Mouse (Mus musculus) midbrain, embryonic 13.5 days (tissue): ENCODE results near the gene Kat5. TPM values are rescaled to one million over a fixed set of nuclear protein-coding genes. Genes with fewer than 3 reads are reported as not detected.

Experiments used
- ATAC-seq: fragments of 200-750 bp; cut with Nextera tagmentation; 2 replicates; pipeline ENCODE4 v1.8.0; 2017; ENCODE audit warnings: mild to moderate bottlenecking, moderate TSS enrichment, moderate library complexity
- H3K27ac ChIP-seq: fragments of 300-500 bp; sonication (generic); 2 replicates; pipeline ENCODE4 v1.5.1; 2015; ENCODE audit warnings: inconsistent platforms, mild to moderate bottlenecking, moderate library complexity
- H3K27me3 ChIP-seq: fragments of 300-500 bp; sonication (generic); 2 replicates; pipeline ENCODE4 v1.6.1; 2015; ENCODE audit warnings: mild to moderate bottlenecking, inconsistent platforms
- H3K36me3 ChIP-seq: fragments of 300-500 bp; sonication (generic); 2 replicates; pipeline ENCODE4 v1.6.1; 2015; ENCODE audit warnings: mild to moderate bottlenecking, inconsistent platforms
- H3K4me1 ChIP-seq: fragments of 300-500 bp; sonication (generic); replicated peaks from 2 replicates; pipeline ENCODE4 v1.6.1; 2015; ENCODE audit warnings: inconsistent platforms
- H3K4me2 ChIP-seq: fragments of 300-500 bp; sonication (generic); replicated peaks from 2 replicates; pipeline ENCODE4 v1.6.1; 2015; ENCODE audit warnings: moderate library complexity, mild to moderate bottlenecking, inconsistent platforms
- H3K4me3 ChIP-seq: fragments of 300-500 bp; sonication (generic); replicated peaks from 2 replicates; pipeline ENCODE4 v1.5.1; 2015; ENCODE audit warnings: mild to moderate bottlenecking, inconsistent platforms
- H3K9ac ChIP-seq: fragments of 300-500 bp; sonication (generic); replicated peaks from 2 replicates; pipeline ENCODE4 v1.6.1; 2015; ENCODE audit warnings: mild to moderate bottlenecking, inconsistent platforms
- H3K9me3 ChIP-seq: fragments of 300-500 bp; sonication (generic); 2 replicates; pipeline ENCODE4 v1.6.1; 2016; ENCODE audit warnings: mild to moderate bottlenecking, inconsistent platforms
- WGBS: fragments of 180-500 bp; shearing (Covaris S2); methylation state at CpG from one replicate; pipeline ENCODE4 v1.1.7; 2015; 5-methylcytosine and 5-hydroxymethylcytosine counted together
- polyA plus RNA-seq: library from polyadenylated mRNA; unstranded; fragments of >200 nt; fragmentation: Nextera tagmentation; extraction: Ambion mirVana; gene quantifications from 2 replicates; pipeline ENCODE4 v1.2.1, GENCODE M21; 2015

The Kat5 gene
- polyA plus RNA-seq, 1 experiment from 2014 or later = 89.3 TPM

DNA sequence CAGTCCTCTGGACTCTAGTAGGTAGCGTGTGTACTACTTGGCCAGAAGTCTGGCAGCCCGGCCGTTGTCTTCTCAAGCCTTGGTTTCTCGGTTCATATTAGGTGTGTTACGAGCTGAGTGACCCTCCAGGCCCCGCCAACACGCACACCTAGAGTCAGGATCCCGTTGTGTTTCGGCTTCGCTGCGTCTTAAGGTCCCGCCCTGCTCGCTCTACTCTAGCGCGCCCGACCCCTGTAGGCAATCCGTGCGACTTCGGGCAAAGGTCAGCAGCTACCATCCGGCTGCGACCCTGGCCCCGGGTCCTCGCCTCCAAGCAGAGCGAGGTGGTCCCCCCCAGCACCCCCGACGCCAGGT lies 42.9 kb downstream of the Kat5 start:
- Histone ChIP-seq H3K27me3 (peaks cover 51% of the 10 kb centered on the region), H3K4me3 (peak overlapping the region; percentile 73)
- peak; percentile 38 for ATAC-seq

DNA sequence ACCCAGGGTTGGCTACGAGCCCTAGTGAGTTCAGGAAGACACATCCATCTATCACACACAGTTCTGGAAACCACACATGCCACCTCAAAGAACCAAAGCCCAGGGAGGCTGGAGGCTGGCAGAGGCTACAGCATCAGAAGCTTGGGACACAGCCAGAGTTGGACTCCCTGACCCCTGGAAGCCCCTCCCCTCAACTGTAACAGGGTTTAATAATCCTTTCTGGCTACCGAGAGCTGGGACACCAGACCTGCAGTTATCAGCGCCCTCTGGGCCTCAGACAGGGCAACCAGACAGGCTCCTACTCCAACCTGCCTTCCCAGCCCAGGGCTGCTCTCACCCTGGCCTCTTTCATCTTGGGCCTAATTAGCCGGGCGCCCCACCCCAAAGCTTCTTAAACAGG lies 43.7 kb downstream of the Kat5 start:
- 58% methylated on average over 5 of the region's 5 CpGs for WGBS
- H3K4me2 ChIP-seq = no peak overlapping the region

More for the DNA sequence above, 42.9 kb downstream of the Kat5 start:
- H3K9me3 ChIP-seq = no peaks in the 10 kb centered on the region
- H3K4me1 ChIP-seq = peaks cover 21% of the 10 kb centered on the region
- 1% methylated on average over 25 of the region's 26 CpGs for WGBS
- peak overlapping the region; percentile 84 for H3K4me2 ChIP-seq
- peak overlapping the region; percentile 81 for H3K9ac ChIP-seq
- H3K27ac ChIP-seq = peak overlapping the region; percentile 87; the same call in 1 of the 2 replicates
- peaks cover 14% of the 10 kb centered on the region for H3K36me3 ChIP-seq

GRCm38 (mm10) chr19:5562776-5563175 lies 47.3 kb downstream of the Kat5 start:
- Histone ChIP-seq H3K4me2 (no peak overlapping the region), H3K36me3 (no peaks in the 10 kb centered on the region), H3K4me1 (peaks cover 26% of the 10 kb centered on the region), H3K27me3 (peaks cover 89% of the 10 kb centered on the region), H3K9ac (no peak overlapping the region), H3K4me3 (no peak overlapping the region), H3K27ac (no peak overlapping the region), H3K9me3 (no peaks in the 10 kb centered on the region)
- WGBS = 90% methylated on average over 10 of the region's 10 CpGs
- ATAC-seq = no peak

More for the DNA sequence above, 43.7 kb downstream of the Kat5 start:
- H3K9ac ChIP-seq = no peak overlapping the region
- H3K27me3 ChIP-seq = peaks cover 60% of the 10 kb centered on the region
- no peak overlapping the region; the same call in 1 of the 2 replicates for H3K4me3 ChIP-seq
- H3K4me1 ChIP-seq = peaks cover 21% of the 10 kb centered on the region
- no peak for ATAC-seq
- no peak overlapping the region for H3K27ac ChIP-seq
- H3K36me3 ChIP-seq = peaks cover 11% of the 10 kb centered on the region
- H3K9me3 ChIP-seq = no peaks in the 10 kb centered on the region

DNA sequence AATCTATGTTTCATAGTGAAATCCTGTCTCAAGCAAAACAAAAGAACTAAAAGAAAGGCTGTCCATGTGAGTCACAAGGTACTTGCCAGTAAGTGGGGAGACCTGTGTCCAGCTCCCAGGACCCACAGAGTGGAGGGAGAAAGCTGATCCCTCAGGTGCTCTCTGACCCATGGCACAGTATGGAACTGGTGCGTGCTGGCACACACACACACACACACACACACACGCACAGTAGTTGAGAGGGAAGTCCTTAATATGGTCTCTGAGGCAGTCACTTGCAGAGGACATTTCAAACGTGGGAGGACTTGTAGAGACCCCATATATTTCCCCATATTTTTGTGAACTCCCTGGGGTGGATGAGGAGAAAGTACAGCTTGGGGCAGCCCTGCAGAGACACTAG lies 48.2 kb downstream of the Kat5 start:
- peaks cover 98% of the 10 kb centered on the region for H3K27me3 ChIP-seq
- peaks cover 21% of the 10 kb centered on the region for H3K4me1 ChIP-seq
- WGBS = 54% methylated on average over 3 of the region's 3 CpGs

DNA sequence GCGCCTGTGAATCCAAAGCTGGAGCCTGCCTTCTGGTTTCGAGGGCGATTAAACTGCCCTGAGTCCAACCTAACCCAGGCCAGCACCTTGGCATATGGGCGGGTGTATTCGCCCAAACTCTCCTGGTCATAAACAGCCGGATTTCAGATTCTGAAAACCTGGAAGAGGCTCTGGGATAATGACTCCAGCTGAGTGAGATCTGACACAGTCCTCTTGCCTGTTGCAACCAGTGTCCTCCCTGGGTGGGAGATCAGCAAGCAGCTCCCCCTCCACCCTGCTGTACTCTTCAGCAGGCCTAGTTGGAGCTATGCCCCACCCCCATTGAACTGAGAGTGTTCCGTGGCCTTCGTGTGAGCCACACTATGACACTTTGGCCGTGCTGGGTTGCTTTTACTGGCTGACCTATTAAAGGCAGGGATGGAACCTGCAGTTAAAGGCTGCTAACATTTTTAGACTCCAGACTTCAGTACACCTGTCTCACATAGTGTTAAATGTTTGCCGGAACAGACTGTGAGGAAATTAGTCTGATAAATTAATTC lies 48.7 kb downstream of the Kat5 start:
- Histone ChIP-seq H3K4me1 (peaks cover 17% of the 10 kb centered on the region), H3K9ac (no peak overlapping the region), H3K4me3 (peak overlapping the region; percentile 34), H3K27ac (no peak overlapping the region), H3K4me2 (peak overlapping the region; percentile 55), H3K27me3 (peaks cover 98% of the 10 kb centered on the region), H3K9me3 (no peaks in the 10 kb centered on the region), H3K36me3 (no peaks in the 10 kb centered on the region)
- 15% methylated on average over 10 of the region's 10 CpGs for WGBS
- no peak for ATAC-seq

More for the DNA sequence above, 48.2 kb downstream of the Kat5 start:
- ATAC-seq = no peak
- Histone ChIP-seq H3K27ac (no peak overlapping the region), H3K4me2 (no peak overlapping the region), H3K4me3 (no peak overlapping the region), H3K36me3 (no peaks in the 10 kb centered on the region), H3K9me3 (no peaks in the 10 kb centered on the region), H3K9ac (no peak overlapping the region)

DNA sequence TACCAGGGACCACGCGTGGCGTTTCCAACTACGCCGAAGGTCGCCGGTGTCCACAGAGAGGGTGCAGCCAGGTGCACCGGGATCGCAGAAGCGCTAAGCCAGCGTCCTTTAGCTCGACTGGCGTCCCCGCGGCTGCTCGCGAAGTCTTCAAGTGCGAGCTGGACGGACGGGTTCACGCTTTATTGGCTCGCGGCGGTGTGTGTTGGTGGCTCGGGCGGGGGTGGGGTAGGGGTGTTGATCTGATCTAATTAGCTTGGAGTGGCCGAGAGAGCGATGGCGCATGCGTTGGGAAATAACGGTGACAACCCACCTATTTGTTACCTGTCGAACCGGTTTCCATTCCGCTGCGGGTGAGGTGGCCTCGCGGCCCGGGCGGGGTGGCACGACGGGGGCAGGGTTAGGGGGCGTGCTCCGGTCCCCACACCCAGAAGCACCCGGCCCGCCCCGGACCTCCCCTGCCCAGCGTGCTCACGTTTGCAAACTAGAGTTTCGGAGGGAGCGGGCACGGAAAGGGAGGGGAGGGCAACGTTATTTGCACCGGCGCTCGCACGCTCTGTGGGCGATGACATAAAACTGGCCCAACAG lies 49.5 kb downstream of the Kat5 start, which contains the start of gene Ovol1:
Ovol1 (minus strand) TSS at position 190 of the 585 bp plus-strand sequence.
- H3K9me3 ChIP-seq = no peaks in the 10 kb centered on the region
- H3K27me3 ChIP-seq = peaks cover 98% of the 10 kb centered on the region
- H3K4me1 ChIP-seq = peaks cover 17% of the 10 kb centered on the region
- WGBS = 1% methylated on average over 57 of the region's 57 CpGs
- no peak for ATAC-seq
- peak within 1 kb of the TSS; percentile 55 for H3K4me2 ChIP-seq
- peak within 1 kb of the TSS; percentile 34 for H3K4me3 ChIP-seq
- no peak within 1 kb of the TSS for H3K27ac ChIP-seq
- peak within 1 kb of the TSS; percentile 50; the same call in 1 of the 2 replicates for H3K9ac ChIP-seq
- no peaks in the 10 kb centered on the region for H3K36me3 ChIP-seq

DNA sequence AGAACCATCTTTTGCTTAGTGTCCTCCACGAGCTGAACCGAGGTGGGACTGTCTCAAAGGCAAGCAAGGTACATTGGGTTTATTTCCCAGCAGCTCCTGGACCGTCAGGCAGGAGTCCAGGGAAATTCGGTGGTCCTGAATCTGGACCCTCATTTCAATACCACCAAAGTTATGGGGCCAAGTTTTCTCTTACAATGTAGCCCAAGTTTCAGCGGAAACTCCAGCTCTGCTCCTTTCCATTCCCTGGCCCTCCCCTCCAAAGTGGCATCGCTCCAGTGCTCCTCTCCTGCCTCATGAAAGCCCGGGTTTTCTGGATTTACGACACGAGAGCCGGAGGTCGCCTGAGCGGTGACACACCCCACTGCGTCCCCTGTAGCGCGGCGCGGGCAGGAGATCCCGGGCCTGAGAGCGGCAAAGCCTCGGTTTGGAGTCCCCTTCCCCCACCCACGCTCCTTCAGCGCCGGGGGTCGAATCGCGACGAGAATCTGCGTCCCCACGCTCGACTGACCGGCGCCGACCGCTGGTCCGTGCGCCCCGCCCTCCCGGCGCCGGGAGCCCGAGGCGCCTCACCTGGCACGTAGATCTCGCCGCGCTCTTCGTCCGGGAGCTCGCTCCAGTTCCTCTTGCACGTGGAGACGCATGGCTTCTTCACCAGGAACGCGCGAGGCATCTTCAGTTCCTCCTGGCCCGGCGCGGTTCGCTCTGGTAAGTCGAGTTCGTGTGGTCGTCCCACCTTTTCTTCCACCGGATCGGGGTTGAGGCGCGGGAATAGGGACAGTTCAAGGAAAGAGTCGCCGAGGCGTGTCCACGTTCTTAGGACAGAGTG lies 50.2 kb downstream of the Kat5 start:
- ATAC-seq = no peak
- H3K4me2 ChIP-seq = peak overlapping the region; percentile 55
- H3K4me1 ChIP-seq = peaks cover 17% of the 10 kb centered on the region
- H3K4me3 ChIP-seq = peak overlapping the region; percentile 34
- WGBS = 1% methylated on average over 69 of the region's 69 CpGs
- no peaks in the 10 kb centered on the region for H3K9me3 ChIP-seq
- no peaks in the 10 kb centered on the region for H3K36me3 ChIP-seq
- H3K9ac ChIP-seq = peak overlapping the region; percentile 50; the same call in 1 of the 2 replicates
- H3K27ac ChIP-seq = no peak overlapping the region
- peaks cover 96% of the 10 kb centered on the region for H3K27me3 ChIP-seq

DNA sequence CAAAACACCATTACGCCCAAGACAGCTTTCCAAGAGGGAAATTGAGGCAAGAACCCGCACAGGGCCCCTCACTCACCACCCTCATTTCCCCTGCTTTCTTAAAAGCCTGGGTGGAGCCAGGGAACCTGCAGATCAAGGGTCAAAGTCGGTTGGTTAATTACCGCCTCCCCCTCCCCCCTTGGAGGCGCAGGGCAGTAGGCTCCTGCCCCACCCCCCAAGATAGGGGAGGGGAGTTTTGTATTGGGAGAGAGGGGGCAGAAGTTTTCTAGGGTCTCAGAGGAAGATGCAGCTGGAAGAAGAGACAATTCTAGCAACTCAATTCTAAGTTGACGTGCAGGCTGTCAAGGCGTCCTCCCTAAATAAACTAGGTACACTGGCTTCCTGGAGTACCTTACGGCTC lies 50.8 kb downstream of the Kat5 start:
- Histone ChIP-seq H3K9me3 (no peaks in the 10 kb centered on the region), H3K27ac (no peak overlapping the region), H3K4me3 (no peak overlapping the region), H3K36me3 (no peaks in the 10 kb centered on the region), H3K9ac (no peak overlapping the region), H3K4me2 (no peak overlapping the region), H3K4me1 (peaks cover 17% of the 10 kb centered on the region), H3K27me3 (peaks cover 90% of the 10 kb centered on the region)
- no peak for ATAC-seq
- WGBS = 10% methylated on average over 8 of the region's 8 CpGs

- peaks cover 86% of the 10 kb centered on the region for H3K27me3 ChIP-seq
- no peak overlapping the region for H3K9ac ChIP-seq
- H3K36me3 ChIP-seq = no peaks in the 10 kb centered on the region
- H3K4me3 ChIP-seq = no peak overlapping the region
- no peak overlapping the region for H3K4me2 ChIP-seq
- peaks cover 17% of the 10 kb centered on the region for H3K4me1 ChIP-seq
- no peak for ATAC-seq
- H3K9me3 ChIP-seq = no peaks in the 10 kb centered on the region
- WGBS = 58% methylated on average over 8 of the region's 8 CpGs
- no peak overlapping the region for H3K27ac ChIP-seq
Observed at GRCm38 (mm10) chr19:5558770-5559169, 51.3 kb downstream of the Kat5 start.

GRCm38 (mm10) chr19:5558169-5558568 lies 51.9 kb downstream of the Kat5 start:
- Histone ChIP-seq H3K36me3 (no peaks in the 10 kb centered on the region), H3K9me3 (no peaks in the 10 kb centered on the region), H3K4me2 (no peak overlapping the region), H3K4me3 (no peak overlapping the region), H3K4me1 (peaks cover 17% of the 10 kb centered on the region), H3K27ac (no peak overlapping the region), H3K9ac (no peak overlapping the region), H3K27me3 (peaks cover 80% of the 10 kb centered on the region)
- no peak for ATAC-seq
- WGBS = 36% methylated on average over 7 of the region's 7 CpGs

GRCm38 (mm10) chr19:5554212-5554611 lies 55.8 kb downstream of the Kat5 start:
- Histone ChIP-seq H3K4me1 (no peaks in the 10 kb centered on the region), H3K27me3 (peaks cover 40% of the 10 kb centered on the region), H3K4me2 (no peak overlapping the region), H3K4me3 (no peak overlapping the region), H3K9me3 (no peaks in the 10 kb centered on the region), H3K27ac (no peak overlapping the region), H3K36me3 (no peaks in the 10 kb centered on the region), H3K9ac (no peak overlapping the region)
- WGBS = 80% methylated on average over 14 of the region's 14 CpGs
- no peak for ATAC-seq

DNA sequence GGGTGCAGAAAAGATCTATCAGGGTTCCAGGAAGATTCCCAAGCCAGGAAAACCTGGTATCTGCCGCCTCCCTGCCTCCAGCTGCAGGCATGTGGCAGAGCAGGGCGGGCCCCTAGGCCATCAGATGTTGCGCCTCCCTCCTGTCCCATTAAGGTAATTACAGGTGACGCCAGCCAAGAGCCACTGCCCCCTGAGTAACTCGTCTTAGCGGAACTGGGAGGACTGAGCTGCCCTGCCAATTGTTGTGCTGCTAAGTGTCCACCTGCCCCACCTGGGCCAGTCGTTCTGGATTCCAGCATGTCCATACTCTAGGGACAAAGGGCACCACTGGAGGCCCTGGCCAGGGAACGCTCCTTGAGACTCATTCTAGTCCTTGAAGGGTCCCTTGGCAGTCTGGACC lies 56.2 kb downstream of the Kat5 start:
- Histone ChIP-seq H3K4me3 (no peak overlapping the region), H3K36me3 (no peaks in the 10 kb centered on the region), H3K4me2 (no peak overlapping the region), H3K9ac (no peak overlapping the region), H3K9me3 (no peaks in the 10 kb centered on the region), H3K27ac (no peak overlapping the region), H3K27me3 (peaks cover 36% of the 10 kb centered on the region), H3K4me1 (no peaks in the 10 kb centered on the region)
- no peak for ATAC-seq
- WGBS = 71% methylated on average over 8 of the region's 8 CpGs
